Mouse (Mus musculus) T-helper 1 cell (primary cell): ENCODE measurements around the gene Stx4a.

Experiments used
- in situ Hi-C: fragments of 300-600 bp; cut with MboI, MseI; formaldehyde crosslinking; loops from one replicate; pipeline ENCODE4 v1.15.1; 2025; ENCODE audit warnings: high pct_unique_total_duplicates

Gene Stx4a

GRCm38 (mm10) chr7:127898179-127898956 is 74.3 kb downstream of the Stx4a start:
- in situ Hi-C loops: no loop called here
